Mouse (Mus musculus): ENCODE measurements at regions not wholly inside any gene's neighbourhood (a gene's known extent, or its start where the extent isn't known, plus 50 kb on each side); places are given as distances from the start of the nearest gene placed in this dataset.

- no peak for DNase-seq (ENCODE audit: extremely low read depth, insufficient read length, low spot score)
Measured at GRCm38 (mm10) chr1:57642131-57642530, 131.8 kb upstream of the Spats2l start.

GRCm38 (mm10) chr1:57643466-57644097 is 130.4 kb upstream of the Spats2l start:
- DNase-seq (ENCODE audit: extremely low read depth, insufficient read length, low spot score), result no peak

- DNase-seq (ENCODE audit: extremely low read depth, insufficient read length, low spot score), result no peak
Measured at GRCm38 (mm10) chr1:57664962-57665361, 109.0 kb upstream of the Spats2l start.

GRCm38 (mm10) chr1:57665724-57666123 is 108.2 kb upstream of the Spats2l start:
- DNase-seq (ENCODE audit: extremely low read depth, insufficient read length, low spot score), result no peak

GRCm38 (mm10) chr1:57666179-57666693 is 107.7 kb upstream of the Spats2l start:
- DNase-seq (ENCODE audit: extremely low read depth, insufficient read length, low spot score), result no peak

- DNase-seq (ENCODE audit: extremely low read depth, insufficient read length, low spot score), result no peak
Measured at GRCm38 (mm10) chr1:57673415-57673814, 100.5 kb upstream of the Spats2l start.

- DNase-seq (ENCODE audit: extremely low read depth, insufficient read length, low spot score), result no peak
Measured at GRCm38 (mm10) chr1:57673957-57674699, 99.8 kb upstream of the Spats2l start.

- DNase-seq (ENCODE audit: extremely low read depth, insufficient read length, low spot score), result no peak
Measured at GRCm38 (mm10) chr1:57684387-57685162, 89.4 kb upstream of the Spats2l start.

GRCm38 (mm10) chr1:57689253-57689652 is 84.7 kb upstream of the Spats2l start:
- DNase-seq (ENCODE audit: extremely low read depth, insufficient read length, low spot score), result no peak

- DNase-seq (ENCODE audit: extremely low read depth, insufficient read length, low spot score), result no peak
Measured at GRCm38 (mm10) chr1:57707906-57708305, 66.1 kb upstream of the Spats2l start.

GRCm38 (mm10) chr1:57712916-57713503 is 61.0 kb upstream of the Spats2l start:
- DNase-seq (ENCODE audit: extremely low read depth, insufficient read length, low spot score), result no peak

GRCm38 (mm10) chr1:57717139-57717800 is 56.7 kb upstream of the Spats2l start:
- no peak for DNase-seq (ENCODE audit: extremely low read depth, insufficient read length, low spot score)

GRCm38 (mm10) chr1:57718409-57718808 is 55.6 kb upstream of the Spats2l start:
- no peak for DNase-seq (ENCODE audit: extremely low read depth, insufficient read length, low spot score)

All from 3134 (cell line).